In the genomic region with DNA sequence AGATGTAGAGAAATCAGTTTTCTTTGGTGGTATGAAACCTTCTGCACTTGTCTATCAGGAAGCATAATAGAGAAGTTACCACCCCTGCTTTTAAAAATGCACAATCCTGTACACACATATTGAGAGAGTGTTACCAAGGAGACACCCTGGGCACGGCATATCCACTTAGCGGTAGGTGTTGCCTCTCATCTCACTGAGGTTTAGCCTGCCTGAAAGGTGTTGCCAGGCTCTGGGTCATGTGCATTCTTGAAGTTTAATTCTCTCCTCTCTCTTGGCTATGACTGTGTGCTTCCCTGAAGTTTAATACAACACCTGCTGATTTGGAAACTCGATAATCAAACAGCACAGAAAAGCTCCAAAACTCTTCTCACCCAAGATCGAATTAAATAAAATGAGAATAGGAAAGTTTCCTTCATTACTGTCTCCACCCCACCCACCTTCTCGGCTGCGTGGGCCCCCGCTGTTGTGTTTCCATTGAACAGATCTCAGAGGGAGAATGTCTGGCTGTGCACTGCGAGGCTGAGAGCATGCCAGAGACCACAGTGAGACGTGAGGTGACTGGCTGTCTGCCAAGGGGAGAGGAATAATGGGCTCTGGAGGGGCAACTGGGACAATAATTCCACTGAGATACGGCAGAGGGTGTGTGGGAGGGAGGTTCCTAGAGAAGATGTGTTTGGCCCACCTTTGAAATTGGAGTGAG, we compare ENCODE assay signal across 14 mouse cellular contexts. TPM values are rescaled to one million over a fixed set of nuclear protein-coding genes. Genes with fewer than 3 reads are reported as not detected.
A peak's percentile ranks its signal among the peaks of the same experiment; 100 is the strongest.
DNase-seq lines count a peak whose midpoint lies in the region; ATAC-seq and TF ChIP-seq lines count a peak whose summit lies in the region.
"Had no signal": no experiment of that assay in that cellular context is flagged by ENCODE, and none has a peak within 500 bp of the region (broad histone marks: within the 10 kb centered on the region; RNA-seq: fewer than 3 reads in every experiment).

No protein-coding gene starts in this region.

- no peaks in the 10 kb centered on the region for H3K27me3 ChIP-seq in heart, adult 2 months (ENCODE audit: control insufficient read depth, insufficient read depth, low read length)
- H3K27me3 ChIP-seq in heart, embryonic 10.5 days (ENCODE audit: insufficient read depth, poor library complexity, severe bottlenecking) = no peaks in the 10 kb centered on the region
- no peaks in the 10 kb centered on the region for H3K27me3 ChIP-seq in midbrain, embryonic 13.5 days
- H3K27me3 ChIP-seq in midbrain, embryonic 11.5 days (ENCODE audit: control insufficient read depth, insufficient read depth, low read length) = no peaks in the 10 kb centered on the region
- H3K27me3 ChIP-seq in hindbrain, postnatal 0 days (ENCODE audit: insufficient read depth, low read length) = no peaks in the 10 kb centered on the region
- H3K27me3 ChIP-seq in cerebellum, adult 2 months (ENCODE audit: control insufficient read depth, insufficient read depth, low read length) = no peaks in the 10 kb centered on the region
- H3K27me3 ChIP-seq: Patski had no signal

- TF ChIP-seq CTCF in heart, adult 2 months (IDR thresholded peaks at IDR 0.05) = no peak
- no peak for TF ChIP-seq CTCF in hindbrain, postnatal 0 days (IDR thresholded peaks at IDR 0.05; ENCODE audit: low read depth)
- no peak for TF ChIP-seq CTCF in cerebellum, adult 2 months (IDR thresholded peaks at IDR 0.05; ENCODE audit: borderline replicate concordance, insufficient read depth, low read depth, low read length)

- TF ChIP-seq EP300 in heart, adult 2 months (IDR thresholded peaks at IDR 0.05; ENCODE audit: insufficient read depth, low read depth, low read length) = no peak

- H3K4me3 ChIP-seq in heart, adult 2 months = no peak overlapping the region
- no peak overlapping the region for H3K4me3 ChIP-seq in heart, embryonic 10.5 days
- H3K4me3 ChIP-seq in midbrain, embryonic 13.5 days (replicated peaks) = no peak overlapping the region
- no peak overlapping the region for H3K4me3 ChIP-seq in midbrain, embryonic 11.5 days (ENCODE audit: low read depth, low read length)
- no peak overlapping the region for H3K4me3 ChIP-seq in hindbrain, postnatal 0 days (ENCODE audit: low read length)
- no peak overlapping the region for H3K4me3 ChIP-seq in cerebellum, adult 2 months (replicated peaks; ENCODE audit: insufficient read depth, low read depth, low read length)

- H3K9ac ChIP-seq in heart, adult 2 months (ENCODE audit: low read depth, low read length) = no peak overlapping the region
- H3K9ac ChIP-seq in midbrain, embryonic 13.5 days (replicated peaks) = no peak overlapping the region
- no peak overlapping the region for H3K9ac ChIP-seq in midbrain, embryonic 11.5 days (ENCODE audit: low read length)
- H3K9ac ChIP-seq in hindbrain, postnatal 0 days (replicated peaks; ENCODE audit: low read length) = no peak overlapping the region

- peaks cover 8% of the 10 kb centered on the region for H3K4me1 ChIP-seq in heart, adult 2 months (ENCODE audit: control insufficient read depth, insufficient read depth, low read length)
- 0 out of 2 replicates have a peak, but pooled peaks cover 3% of the 10 kb centered on the region for H3K4me1 ChIP-seq in heart, embryonic 10.5 days
- peaks cover 16% of the 10 kb centered on the region for H3K4me1 ChIP-seq in midbrain, embryonic 13.5 days (replicated peaks)
- H3K4me1 ChIP-seq in midbrain, embryonic 11.5 days (ENCODE audit: control insufficient read depth, insufficient read depth, low read length) = no peaks in the 10 kb centered on the region; the same call in 1 of the 2 replicates
- H3K4me1 ChIP-seq in hindbrain, postnatal 0 days (ENCODE audit: insufficient read depth, low read length) = no peaks in the 10 kb centered on the region; the same call in 1 of the 2 replicates
- no peaks in the 10 kb centered on the region; the same call in 1 of the 2 replicates for H3K4me1 ChIP-seq in cerebellum, adult 2 months (ENCODE audit: control insufficient read depth, insufficient read depth, low read length)

- no peak for TF ChIP-seq POLR2A in heart, adult 2 months (IDR thresholded peaks at IDR 0.05; ENCODE audit: insufficient read depth, low read depth, low read length)
- TF ChIP-seq POLR2A in cerebellum, adult 2 months (IDR thresholded peaks at IDR 0.05; ENCODE audit: borderline replicate concordance, insufficient read depth, low read length) = no peak

- H3K79me2 ChIP-seq in heart, adult 2 months (replicated peaks; ENCODE audit: control insufficient read depth, insufficient read depth, low read length) = no peaks in the 10 kb centered on the region

- H3K4me2 ChIP-seq in midbrain, embryonic 13.5 days (replicated peaks) = no peak overlapping the region
- H3K4me2 ChIP-seq in midbrain, embryonic 11.5 days = no peak overlapping the region
- H3K4me2 ChIP-seq in hindbrain, postnatal 0 days (ENCODE audit: low read depth, low read length) = no peak overlapping the region

- peak overlapping the region; percentile 77 for H3K27ac ChIP-seq in heart, adult 2 months
- H3K27ac ChIP-seq in heart, embryonic 10.5 days = no peak overlapping the region
- no peak overlapping the region for H3K27ac ChIP-seq in midbrain, embryonic 13.5 days
- H3K27ac ChIP-seq in midbrain, embryonic 11.5 days (ENCODE audit: low read depth, low read length) = no peak overlapping the region
- H3K27ac ChIP-seq in hindbrain, postnatal 0 days = no peak overlapping the region
- H3K27ac ChIP-seq in cerebellum, adult 2 months (ENCODE audit: insufficient read depth, low read length) = no peak overlapping the region

- WGBS in heart, adult 2 months = 32% methylated on average over 10 of the region's 10 CpGs
- WGBS in heart, embryonic 10.5 days = 69% methylated on average over 10 of the region's 10 CpGs
- WGBS in midbrain, embryonic 13.5 days = 36% methylated on average over 10 of the region's 10 CpGs
- 72% methylated on average over 10 of the region's 10 CpGs for WGBS in midbrain, embryonic 11.5 days
- 28% methylated on average over 10 of the region's 10 CpGs for WGBS in hindbrain, postnatal 0 days
- 36% methylated on average over 10 of the region's 10 CpGs for WGBS in cerebellum, adult 2 months

- intact Hi-C loops in heart, adult 2 months (cut with DNase I) = no loop called here

- DNase-seq in heart, adult 2 months = no peak
- DNase-seq in heart, embryonic 10.5 days (ENCODE audit: low spot score) = no peak
- DNase-seq in midbrain, embryonic 11.5 days (ENCODE audit: low spot score, missing footprints) = no peak
- peak; percentile 43 for DNase-seq in hindbrain, postnatal 0 days (ENCODE audit: low spot score)
- peak; percentile 22 for DNase-seq in right cerebral cortex, postnatal 25 days
- DNase-seq in spleen, postnatal 14 days (ENCODE audit: low spot score in 2 of 2) = no peak
- no peak for DNase-seq in cerebellum, adult 2 months
- DNase-seq: adrenal gland, postnatal 36 days; B cell, adult 2 months; kidney, adult 8-10 months; lung, postnatal 14 days had no signal

- H3K9me3 ChIP-seq in heart, embryonic 10.5 days = no peaks in the 10 kb centered on the region
- no peaks in the 10 kb centered on the region for H3K9me3 ChIP-seq in midbrain, embryonic 13.5 days
- H3K9me3 ChIP-seq in midbrain, embryonic 11.5 days (ENCODE audit: control insufficient read depth, low read length) = no peaks in the 10 kb centered on the region
- H3K9me3 ChIP-seq in hindbrain, postnatal 0 days (ENCODE audit: low read length) = no peaks in the 10 kb centered on the region

- peaks cover 4% of the 10 kb centered on the region for H3K36me3 ChIP-seq in heart, adult 2 months (ENCODE audit: control insufficient read depth, insufficient read depth, low read length)
- no peaks in the 10 kb centered on the region for H3K36me3 ChIP-seq in heart, embryonic 10.5 days
- H3K36me3 ChIP-seq in midbrain, embryonic 13.5 days = no peaks in the 10 kb centered on the region
- no peaks in the 10 kb centered on the region for H3K36me3 ChIP-seq in midbrain, embryonic 11.5 days (ENCODE audit: control insufficient read depth, insufficient read depth, low read length)
- H3K36me3 ChIP-seq in hindbrain, postnatal 0 days (ENCODE audit: insufficient read depth, low read length) = no peaks in the 10 kb centered on the region

- peak; percentile 64 for ATAC-seq in midbrain, embryonic 13.5 days
- ATAC-seq in midbrain, embryonic 11.5 days (ENCODE audit: low FRiP score) = no peak
- no peak for ATAC-seq in hindbrain, postnatal 0 days
- ATAC-seq: Patski had no signal

RNA-seq across cellular contexts. Expression of a gene that starts 27.0 kb away (rescaled TPM):
- 10 to 100 TPM; 27.8 to 28.7 TPM for total RNA-seq in heart, adult 2 months (2021)
- 3.0 and 3.9 TPM in 2 replicates for polyA plus RNA-seq in heart, adult 2 months (2012; rRNA removed)
- polyA plus RNA-seq in heart, embryonic 10.5 days (2016; fragmentation: Nextera tagmentation; extraction: Ambion mirVana) = 1.2 and 6.2 TPM in 2 replicates
- polyA plus RNA-seq in midbrain, embryonic 13.5 days (2015; fragmentation: Nextera tagmentation; extraction: Ambion mirVana) = 1.8 and 2.5 TPM in 2 replicates
- polyA plus RNA-seq in midbrain, embryonic 11.5 days (2014; fragmentation: Nextera tagmentation; extraction: Ambion mirVana) = 1.8 and 2.0 TPM in 2 replicates
- 2.4 and 2.6 TPM in 2 replicates for total RNA-seq in hindbrain, postnatal 0 days (2014; rRNA removed)
- 2.5 and 3.1 TPM in 2 replicates for polyA plus RNA-seq in hindbrain, postnatal 0 days (2015; fragmentation: Nextera tagmentation; extraction: Ambion mirVana)
- polyA plus RNA-seq in cerebellum, adult 2 months (2012; rRNA removed) = 3.4 and 4.5 TPM in 2 replicates
- total RNA-seq: common myeloid progenitor, adult 5-6 weeks had no signal

Comparison
In these comparisons a context has a peak if more than half of its experiments do, and no peak if none do; other contexts are left out.
1. DNase-seq: peak in hindbrain, postnatal 0 days (single experiment) and right cerebral cortex, postnatal 25 days (single experiment); none in heart, adult 2 months (0 of 2), heart, embryonic 10.5 days (single experiment), midbrain, embryonic 11.5 days (single experiment), spleen, postnatal 14 days (0 of 2) and cerebellum, adult 2 months (0 of 2).